Mouse (Mus musculus) intestine, embryonic 16.5 days (tissue): ENCODE measurements around the gene Vwce. TPM values are rescaled to one million over a fixed set of nuclear protein-coding genes. Genes with fewer than 3 reads are reported as not detected.

Source experiments
- ATAC-seq: fragments of 200-750 bp; cut with Nextera tagmentation; 2 replicates; pipeline ENCODE4 v1.8.0; 2017; ENCODE audit warnings: moderate TSS enrichment, moderate library complexity
- H3K27ac ChIP-seq: fragments of 300-500 bp; sonication (generic); 2 replicates; pipeline ENCODE4 v1.5.1; 2014; ENCODE audit warnings: mild to moderate bottlenecking, low read length
- H3K27me3 ChIP-seq: fragments of 300-500 bp; sonication (generic); replicated peaks from 2 replicates; pipeline ENCODE4 v1.6.1; 2014; ENCODE audit warnings: low read length, control low read depth, mixed read lengths; ENCODE audit not compliant: control insufficient read depth, insufficient read depth
- H3K36me3 ChIP-seq: fragments of 300-500 bp; sonication (generic); 2 replicates; pipeline ENCODE4 v1.6.1; 2014; ENCODE audit warnings: low read length, control low read depth; ENCODE audit not compliant: control insufficient read depth, insufficient read depth
- H3K4me1 ChIP-seq: fragments of 300-500 bp; sonication (generic); 2 replicates; pipeline ENCODE4 v1.6.1; 2014; ENCODE audit warnings: low read length, control low read depth, mixed read lengths; ENCODE audit not compliant: control insufficient read depth, insufficient read depth
- H3K4me2 ChIP-seq: fragments of 300-500 bp; sonication (generic); 2 replicates; pipeline ENCODE4 v1.6.1; 2014; ENCODE audit warnings: low read depth, low read length, control low read depth
- H3K4me3 ChIP-seq: fragments of 300-500 bp; sonication (generic); 2 replicates; pipeline ENCODE4 v1.5.1; 2014; ENCODE audit warnings: mild to moderate bottlenecking, low read length
- H3K9ac ChIP-seq: fragments of 300-500 bp; sonication (generic); 2 replicates; pipeline ENCODE4 v1.6.1; 2014; ENCODE audit warnings: low read depth, low read length
- H3K9me3 ChIP-seq: fragments of 300-500 bp; sonication (generic); 2 replicates; pipeline ENCODE4 v1.6.1; 2016; ENCODE audit warnings: low read length, control low read depth; ENCODE audit not compliant: control insufficient read depth
- WGBS: fragments of 180-500 bp; shearing (Covaris S2); extraction: QIAGEN DNeasy Blood & Tissue Kit; methylation state at CpG from one replicate; pipeline ENCODE4 v1.1.7; 2014; 5-methylcytosine and 5-hydroxymethylcytosine counted together
- polyA plus RNA-seq: library from polyadenylated mRNA; unstranded; fragments of >200 nt; fragmentation: Nextera tagmentation; extraction: Ambion mirVana; gene quantifications from 2 replicates; pipeline ENCODE4 v1.2.1, GENCODE M21; 2015

Vwce gene
- polyA plus RNA-seq, 1 experiment from 2014 or later: 4.8 TPM

DNA sequence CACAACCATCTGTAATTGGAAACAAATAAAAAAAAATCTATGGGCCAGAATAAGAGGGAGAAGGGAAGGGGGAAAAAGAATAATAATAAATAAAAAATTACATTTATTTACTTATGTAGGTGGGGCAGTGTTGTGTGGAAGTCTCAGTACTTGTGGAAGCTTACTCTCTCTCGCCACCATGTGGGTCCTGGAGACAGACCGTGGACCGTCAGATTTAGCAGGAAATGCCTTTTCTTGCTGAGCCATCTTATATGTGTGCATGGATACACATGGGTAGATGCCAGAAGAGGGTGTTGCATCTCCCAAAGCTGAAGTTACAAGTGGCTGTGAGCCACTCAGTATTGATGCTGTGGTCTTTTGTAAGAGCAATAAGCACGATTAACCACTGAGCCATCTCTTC lies 47.6 kb downstream of the Vwce start:
- H3K27me3 ChIP-seq: no peaks in the 10 kb centered on the region
- no peaks in the 10 kb centered on the region for H3K36me3 ChIP-seq
- H3K4me1 ChIP-seq: no peaks in the 10 kb centered on the region
- H3K9ac ChIP-seq: no peak overlapping the region
- H3K4me3 ChIP-seq: no peak overlapping the region
- no peak for ATAC-seq
- no peak overlapping the region for H3K27ac ChIP-seq
- WGBS: 58% methylated on average over 4 of the region's 4 CpGs
- H3K4me2 ChIP-seq: no peak overlapping the region
- no peaks in the 10 kb centered on the region for H3K9me3 ChIP-seq

DNA sequence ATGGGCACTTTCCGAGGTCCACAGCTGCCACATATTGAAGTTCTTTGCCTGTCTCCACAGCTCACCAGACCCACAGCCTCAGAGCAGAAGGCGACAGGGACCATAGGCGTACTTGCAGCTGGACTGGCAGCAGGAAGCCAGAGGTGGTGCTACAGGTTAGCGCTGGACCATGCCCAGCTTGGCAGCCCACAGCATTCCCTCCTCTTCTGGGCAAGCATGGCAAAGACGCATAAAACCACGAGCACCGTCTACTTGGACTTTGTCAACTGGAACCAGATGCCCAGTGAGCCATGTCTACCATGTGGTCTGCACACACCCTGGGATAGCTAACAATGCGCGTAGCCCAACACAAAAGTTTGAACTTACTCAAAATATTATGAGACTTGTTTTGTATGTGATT lies 51.1 kb downstream of the Vwce start:
- ATAC-seq: no peak
- WGBS: 90% methylated on average over 9 of the region's 9 CpGs

DNA sequence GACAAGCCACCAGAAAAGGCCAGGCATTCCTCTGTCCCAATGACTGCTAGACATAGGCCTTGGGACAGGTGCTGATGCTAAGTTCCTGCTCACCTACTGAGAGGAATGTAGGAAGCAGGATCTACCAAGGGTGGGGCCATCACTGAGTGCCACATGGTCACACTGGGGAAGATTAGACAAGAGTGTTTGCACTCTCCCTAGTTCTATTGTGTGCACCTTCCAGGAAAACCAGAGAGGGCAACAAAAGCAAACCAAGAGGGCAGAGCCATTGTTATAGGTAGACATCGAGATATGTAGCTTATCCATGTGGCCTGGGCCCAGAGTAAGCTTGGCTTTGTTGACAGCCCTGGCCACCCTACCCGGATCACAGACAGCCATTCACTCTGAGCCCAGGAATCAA lies 51.7 kb downstream of the Vwce start:
- Histone ChIP-seq H3K4me2 (no peak overlapping the region), H3K4me1 (peaks cover 18% of the 10 kb centered on the region), H3K4me3 (no peak overlapping the region), H3K36me3 (no peaks in the 10 kb centered on the region), H3K9ac (no peak overlapping the region), H3K27ac (no peak overlapping the region), H3K27me3 (no peaks in the 10 kb centered on the region), H3K9me3 (no peaks in the 10 kb centered on the region)
- ATAC-seq: no peak
- 58% methylated on average over 2 of the region's 2 CpGs for WGBS

More for the DNA sequence above, 51.1 kb downstream of the Vwce start:
- Histone ChIP-seq H3K4me1 (peaks cover 14% of the 10 kb centered on the region), H3K27me3 (no peaks in the 10 kb centered on the region), H3K36me3 (no peaks in the 10 kb centered on the region), H3K9ac (no peak overlapping the region), H3K4me3 (no peak overlapping the region), H3K9me3 (no peaks in the 10 kb centered on the region), H3K27ac (no peak overlapping the region), H3K4me2 (no peak overlapping the region)

DNA sequence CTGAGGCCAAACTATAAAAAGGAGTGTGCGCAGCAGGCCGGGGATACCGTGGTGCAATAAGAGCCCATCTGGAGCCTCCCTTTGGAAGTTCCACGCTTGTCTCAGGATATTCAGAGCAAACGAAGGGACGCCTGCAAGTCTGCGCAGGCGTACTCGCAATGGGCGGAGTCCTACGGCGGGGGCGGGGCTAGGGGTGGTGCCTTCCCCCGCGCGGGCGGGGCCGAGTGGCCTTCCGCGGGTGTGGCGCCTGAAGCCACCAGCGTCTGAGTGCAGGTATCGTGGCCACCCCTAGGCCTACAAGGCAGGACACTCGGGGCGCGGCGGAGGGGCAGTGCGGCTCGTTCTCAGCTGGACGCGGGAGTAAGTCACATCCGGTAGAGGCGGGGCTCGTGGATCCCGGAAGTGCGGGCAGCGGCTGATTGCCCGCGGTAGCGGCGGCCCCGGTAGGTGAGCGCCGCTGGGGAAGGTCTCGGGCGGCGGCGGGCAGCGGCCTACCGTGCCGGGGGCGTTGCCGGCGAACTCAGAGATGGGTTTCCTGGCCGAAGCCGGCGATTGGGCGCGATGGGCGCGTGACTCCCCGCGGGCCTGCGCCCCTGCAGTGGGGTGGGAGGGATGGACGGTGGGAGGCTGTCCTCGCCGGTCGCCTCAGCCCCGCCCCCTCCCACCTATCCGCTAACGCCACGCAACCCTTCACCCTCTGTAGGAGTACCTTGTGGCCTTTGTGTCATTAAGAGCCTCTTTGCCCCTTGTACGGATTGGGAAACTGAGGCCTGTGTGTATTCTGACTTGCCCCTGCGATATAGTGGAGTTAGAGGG lies 54.7 kb downstream of the Vwce start, which contains the start of gene Vps37c:
Gene Vps37c, plus strand, starts transcription at position 199 of the 816 bp plus-strand sequence.
- Histone ChIP-seq H3K9ac (peak within 1 kb of the TSS; percentile 90), H3K27me3 (no peaks in the 10 kb centered on the region), H3K4me2 (peak within 1 kb of the TSS; percentile 73), H3K4me3 (peak within 1 kb of the TSS; percentile 79), H3K9me3 (no peaks in the 10 kb centered on the region), H3K36me3 (no peaks in the 10 kb centered on the region), H3K27ac (peak within 1 kb of the TSS; percentile 97), H3K4me1 (peaks cover 36% of the 10 kb centered on the region)
- peak; percentile 92 for ATAC-seq
- under 1% methylated on average over 74 of the region's 74 CpGs for WGBS

DNA sequence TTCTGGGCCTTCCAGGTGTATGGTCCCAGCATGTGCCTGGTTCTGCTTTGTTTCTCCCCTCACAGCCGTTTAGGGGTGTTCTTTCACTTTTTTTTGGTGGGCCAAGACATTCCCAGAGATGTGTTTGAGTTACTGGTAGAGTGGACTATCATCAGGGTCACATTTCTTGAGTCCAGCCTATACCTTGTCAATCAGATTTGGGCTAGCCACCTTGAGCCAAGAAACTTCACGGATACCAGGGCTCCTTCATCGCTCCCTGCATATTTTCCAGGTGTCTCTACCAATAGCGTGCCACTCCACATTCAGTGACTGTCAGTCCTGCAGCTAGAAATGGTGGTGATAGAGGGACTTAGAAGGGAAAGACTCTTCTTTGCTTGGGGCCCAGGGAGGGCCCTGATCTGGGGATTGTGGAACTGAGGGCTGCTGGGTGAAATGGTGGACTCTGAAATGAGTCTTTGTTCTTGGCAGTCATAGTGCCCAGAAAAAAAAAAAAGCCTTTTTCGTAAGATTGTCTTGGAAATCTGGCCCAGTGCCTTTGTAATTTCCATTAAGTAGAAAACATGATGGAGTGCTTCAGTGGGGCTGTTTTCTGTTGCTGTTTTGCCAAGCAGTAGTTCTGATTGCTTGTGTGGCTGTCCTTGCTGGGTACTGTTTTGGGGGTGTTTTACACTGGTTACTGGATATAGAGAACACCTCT lies 55.6 kb downstream of the Vwce start:
- no peaks in the 10 kb centered on the region for H3K9me3 ChIP-seq
- H3K27ac ChIP-seq: peak overlapping the region; percentile 97
- peak overlapping the region; percentile 90 for H3K9ac ChIP-seq
- ATAC-seq: no peak
- no peaks in the 10 kb centered on the region for H3K36me3 ChIP-seq
- WGBS: 41% methylated on average over 5 of the region's 5 CpGs
- H3K4me1 ChIP-seq: peaks cover 36% of the 10 kb centered on the region
- peak overlapping the region; percentile 79 for H3K4me3 ChIP-seq
- peak overlapping the region; percentile 73 for H3K4me2 ChIP-seq
- no peaks in the 10 kb centered on the region for H3K27me3 ChIP-seq

DNA sequence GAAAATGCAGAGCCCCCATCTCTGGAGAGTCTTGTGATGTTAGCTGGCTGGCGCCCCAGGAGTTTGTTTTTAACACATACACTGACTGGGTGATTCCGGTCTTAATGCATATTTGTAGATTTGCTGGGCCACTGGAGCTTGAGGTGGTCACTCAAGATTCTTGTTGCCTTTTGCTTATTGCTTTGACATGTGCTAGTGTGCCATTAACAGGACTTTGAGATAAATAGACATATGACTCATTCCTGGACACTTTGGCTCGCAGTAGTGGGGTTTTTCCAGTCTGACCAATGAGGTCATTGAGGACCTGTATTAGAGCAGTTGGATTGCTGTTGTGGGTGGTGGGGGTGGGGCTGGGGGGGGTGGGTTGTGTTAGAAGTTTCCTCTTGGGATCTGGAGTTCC lies 56.3 kb downstream of the Vwce start:
- no peaks in the 10 kb centered on the region for H3K27me3 ChIP-seq
- peak overlapping the region; percentile 79; the same call in 1 of the 2 replicates for H3K4me3 ChIP-seq
- H3K36me3 ChIP-seq: no peaks in the 10 kb centered on the region
- ATAC-seq: no peak
- peaks cover 39% of the 10 kb centered on the region for H3K4me1 ChIP-seq
- peak overlapping the region; percentile 97 for H3K27ac ChIP-seq
- H3K9me3 ChIP-seq: no peaks in the 10 kb centered on the region
- 51% methylated on average over 3 of the region's 3 CpGs for WGBS
- peak overlapping the region; percentile 73 for H3K4me2 ChIP-seq
- peak overlapping the region; percentile 25; the same call in 1 of the 2 replicates for H3K9ac ChIP-seq

DNA sequence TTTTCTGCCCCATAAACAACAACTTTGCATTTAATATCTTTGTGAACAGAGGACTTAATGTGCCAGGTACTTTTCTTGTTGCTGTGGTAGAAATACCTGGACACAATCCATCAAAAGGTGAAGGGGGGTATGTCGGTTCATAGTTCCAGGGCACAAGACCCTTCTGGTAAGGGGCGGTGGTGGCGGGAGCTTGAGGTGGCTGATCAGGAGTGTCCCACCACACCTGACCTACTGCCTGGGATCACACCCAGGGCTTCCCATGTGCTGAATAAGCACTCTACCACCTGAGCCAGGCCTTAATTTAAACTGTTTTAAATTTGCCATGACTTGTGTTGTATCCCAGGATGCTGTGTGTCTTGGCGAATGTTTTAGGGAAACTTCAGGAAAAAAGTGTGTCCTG lies 57.1 kb downstream of the Vwce start:
- ATAC-seq: no peak
- Histone ChIP-seq H3K4me2 (no peak overlapping the region), H3K27ac (peak overlapping the region; percentile 97), H3K9ac (peak overlapping the region; percentile 25; the same call in 1 of the 2 replicates), H3K9me3 (no peaks in the 10 kb centered on the region), H3K27me3 (no peaks in the 10 kb centered on the region), H3K4me3 (no peak overlapping the region), H3K36me3 (no peaks in the 10 kb centered on the region), H3K4me1 (peaks cover 46% of the 10 kb centered on the region)
- WGBS: 90% methylated on average over 4 of the region's 4 CpGs

DNA sequence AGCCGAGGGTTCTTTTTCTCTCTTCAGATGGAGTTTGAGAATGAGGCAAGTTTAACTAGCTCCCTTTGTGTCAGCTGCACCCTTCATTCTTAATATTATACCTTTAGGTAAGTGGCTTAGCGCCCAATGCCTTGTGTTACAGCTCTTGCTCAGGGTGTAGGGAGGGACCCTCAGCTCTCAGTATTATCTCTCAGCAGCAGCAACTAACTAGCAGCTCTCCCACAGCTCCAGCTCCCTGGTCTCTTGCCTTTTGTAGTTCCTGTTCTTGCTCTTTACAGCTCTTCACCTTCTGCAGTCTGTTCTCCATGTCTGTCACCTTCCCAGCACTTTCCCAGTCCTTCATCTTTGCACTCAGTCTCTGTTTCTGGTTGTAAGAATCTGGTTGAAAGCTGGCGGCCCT lies 57.6 kb downstream of the Vwce start:
- Histone ChIP-seq H3K4me2 (no peak overlapping the region), H3K27ac (peak overlapping the region; percentile 80), H3K9ac (peak overlapping the region; percentile 5; the same call in 1 of the 2 replicates), H3K9me3 (no peaks in the 10 kb centered on the region), H3K4me3 (no peak overlapping the region), H3K36me3 (no peaks in the 10 kb centered on the region), H3K4me1 (peaks cover 48% of the 10 kb centered on the region), H3K27me3 (no peaks in the 10 kb centered on the region)
- ATAC-seq: no peak
- WGBS: 72% methylated on average over 3 of the region's 3 CpGs

DNA sequence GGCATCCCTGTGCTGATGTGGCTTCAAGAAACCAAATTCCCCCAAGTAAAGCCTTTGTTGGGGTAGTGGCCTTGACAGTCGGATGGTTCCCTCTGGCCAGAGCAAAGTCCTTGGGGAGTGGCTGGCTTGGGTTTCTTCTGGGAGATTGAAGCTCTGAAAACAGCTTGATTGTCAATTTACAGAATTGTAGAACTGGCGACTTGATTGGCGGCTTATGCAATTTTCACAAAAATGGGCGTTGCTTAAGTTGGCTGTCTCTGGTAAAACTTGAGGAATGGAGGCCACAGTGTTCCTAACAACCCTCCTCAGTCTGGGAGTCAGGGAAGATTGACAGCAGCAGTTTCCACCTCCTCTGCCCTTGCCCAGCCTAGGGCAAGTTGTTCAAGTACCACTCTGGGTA lies 58.3 kb downstream of the Vwce start:
- H3K4me3 ChIP-seq: no peak overlapping the region
- no peak for ATAC-seq
- H3K9me3 ChIP-seq: no peaks in the 10 kb centered on the region
- H3K27me3 ChIP-seq: no peaks in the 10 kb centered on the region
- H3K36me3 ChIP-seq: no peaks in the 10 kb centered on the region
- no peak overlapping the region for H3K9ac ChIP-seq
- peaks cover 54% of the 10 kb centered on the region for H3K4me1 ChIP-seq
- no peak overlapping the region for H3K4me2 ChIP-seq
- 69% methylated on average over 4 of the region's 4 CpGs for WGBS
- peak overlapping the region; percentile 80 for H3K27ac ChIP-seq
